Mouse (Mus musculus) limb, embryonic 13.5 days (tissue): ENCODE results near the gene Fbxo30. TPM values are rescaled to one million over a fixed set of nuclear protein-coding genes. Genes with fewer than 3 reads are reported as not detected.
"Not testable (repeated sequence)": the region's sequence is repeated elsewhere in the genome, so short reads cannot be mapped to it uniquely, and the experiment has no call there.

Source experiments
- ATAC-seq: fragments of 200-750 bp; cut with Nextera tagmentation; 2 replicates; pipeline ENCODE4 v1.8.0; 2017; ENCODE audit warnings: low read depth, moderate number of reproducible peaks, moderate TSS enrichment; ENCODE audit not compliant: low FRiP score
- H3K27ac ChIP-seq: fragments of 300-500 bp; sonication (generic); 2 replicates; pipeline ENCODE4 v1.5.1; 2015; ENCODE audit warnings: inconsistent platforms, mild to moderate bottlenecking, moderate library complexity
- H3K27me3 ChIP-seq: fragments of 300-500 bp; sonication (generic); 2 replicates; pipeline ENCODE4 v1.6.1; 2015; ENCODE audit warnings: mild to moderate bottlenecking, inconsistent platforms
- H3K36me3 ChIP-seq: fragments of 300-500 bp; sonication (generic); 2 replicates; pipeline ENCODE4 v1.6.1; 2015; ENCODE audit warnings: inconsistent platforms, mild to moderate bottlenecking, moderate library complexity
- H3K4me1 ChIP-seq: fragments of 300-500 bp; sonication (generic); 2 replicates; pipeline ENCODE4 v1.6.1; 2015; ENCODE audit warnings: inconsistent platforms
- H3K4me2 ChIP-seq: fragments of 300-500 bp; sonication (generic); replicated peaks from 2 replicates; pipeline ENCODE4 v1.6.1; 2015; ENCODE audit warnings: inconsistent platforms, mild to moderate bottlenecking, moderate library complexity
- H3K4me3 ChIP-seq: fragments of 300-500 bp; sonication (generic); 2 replicates; pipeline ENCODE4 v1.5.1; 2015; ENCODE audit warnings: moderate library complexity, mild to moderate bottlenecking, inconsistent platforms
- H3K9ac ChIP-seq: fragments of 300-500 bp; sonication (generic); 2 replicates; pipeline ENCODE4 v1.6.1; 2015; ENCODE audit warnings: mild to moderate bottlenecking, inconsistent platforms
- H3K9me3 ChIP-seq: fragments of 300-500 bp; sonication (generic); 2 replicates; pipeline ENCODE4 v1.6.1; 2016; ENCODE audit warnings: inconsistent platforms
- WGBS: fragments of 180-500 bp; shearing (Covaris S2); methylation state at CpG from one replicate; pipeline ENCODE4 v1.1.7; 2015; 5-methylcytosine and 5-hydroxymethylcytosine counted together
- polyA plus RNA-seq: library from polyadenylated mRNA; unstranded; fragments of >200 nt; fragmentation: Nextera tagmentation; extraction: Ambion mirVana; gene quantifications from 2 replicates; pipeline ENCODE4 v1.2.1, GENCODE M21; 2015

Fbxo30 gene
- polyA plus RNA-seq, 1 experiment from 2014 or later, result 45.1 TPM

DNA sequence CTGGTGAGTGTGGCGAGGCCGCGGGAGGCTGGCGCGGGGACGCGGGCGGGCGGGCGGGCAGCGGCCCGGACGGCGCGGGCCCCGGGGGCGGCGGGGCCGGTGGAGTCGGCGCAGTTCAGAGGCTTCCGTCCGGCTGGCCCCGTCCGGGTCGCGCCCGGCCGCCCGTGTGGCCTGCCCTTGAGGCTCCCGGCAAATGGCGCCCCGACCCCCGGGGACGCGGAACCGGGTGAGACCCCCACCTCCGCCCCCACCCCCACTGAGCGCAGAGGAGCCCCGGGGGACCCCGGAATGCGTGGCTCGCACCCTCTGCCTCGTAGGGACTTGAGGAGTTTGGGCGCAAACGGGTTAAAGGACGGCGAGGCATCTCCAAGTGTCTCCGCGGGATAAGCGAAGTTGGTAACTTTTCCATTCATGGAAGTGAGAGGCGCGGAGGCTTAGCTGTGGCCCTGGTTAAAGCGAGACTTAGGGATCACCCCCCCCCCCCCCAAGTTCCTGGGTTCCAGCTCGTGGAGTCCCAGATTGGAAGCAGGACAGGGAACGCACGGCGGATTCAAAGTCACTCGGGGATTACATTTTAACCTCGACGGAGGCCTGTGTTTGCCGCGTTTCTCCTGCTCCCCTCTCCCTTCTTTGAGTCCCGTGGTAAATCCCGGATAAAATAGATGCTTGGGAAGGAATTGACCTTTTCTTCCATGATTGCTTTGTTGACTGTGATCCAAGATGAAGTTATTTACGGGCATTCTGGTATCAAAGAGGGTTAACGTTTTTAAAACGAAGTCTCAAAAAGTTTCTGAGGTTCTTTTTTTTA, 572 bp downstream of the Fbxo30 start:
- ATAC-seq, result peak; percentile 60
- H3K36me3 ChIP-seq, result 0 out of 2 replicates have a peak, but pooled peaks cover 3% of the 10 kb centered on the region
- H3K9me3 ChIP-seq, result no peaks in the 10 kb centered on the region
- H3K4me1 ChIP-seq, result peaks cover 13% of the 10 kb centered on the region
- peak overlapping the region; percentile 97 for H3K9ac ChIP-seq
- H3K4me3 ChIP-seq, result peak overlapping the region; percentile 94
- peak overlapping the region; percentile 97 for H3K27ac ChIP-seq
- no peaks in the 10 kb centered on the region for H3K27me3 ChIP-seq
- WGBS, result 0% methylated on average over 37 of the region's 68 CpGs
- H3K4me2 ChIP-seq, result peak overlapping the region; percentile 85

GRCm38 (mm10) chr10:11282306-11282631, 1.1 kb downstream of the Fbxo30 start:
- Histone ChIP-seq H3K36me3 (0 out of 2 replicates have a peak, but pooled peaks cover 3% of the 10 kb centered on the region), H3K4me1 (peaks cover 13% of the 10 kb centered on the region), H3K27me3 (no peaks in the 10 kb centered on the region), H3K27ac (peak overlapping the region; percentile 97; the same call in 1 of the 2 replicates), H3K9ac (peak overlapping the region; percentile 97), H3K4me3 (peak overlapping the region; percentile 94), H3K4me2 (peak overlapping the region; percentile 85), H3K9me3 (no peaks in the 10 kb centered on the region)
- WGBS, result 1% methylated on average over 4 of the region's 4 CpGs
- ATAC-seq, result no peak

- Histone ChIP-seq H3K27me3 (no peaks in the 10 kb centered on the region), H3K4me3 (no peak overlapping the region), H3K9me3 (no peaks in the 10 kb centered on the region), H3K4me2 (no peak overlapping the region), H3K27ac (no peak overlapping the region), H3K4me1 (peaks cover 3% of the 10 kb centered on the region), H3K36me3 (peaks cover 24% of the 10 kb centered on the region), H3K9ac (no peak overlapping the region)
- ATAC-seq, result no peak
- 92% methylated on average over 6 of the region's 6 CpGs for WGBS
Observed at GRCm38 (mm10) chr10:11298418-11298817, 17.3 kb downstream of the Fbxo30 start.

DNA sequence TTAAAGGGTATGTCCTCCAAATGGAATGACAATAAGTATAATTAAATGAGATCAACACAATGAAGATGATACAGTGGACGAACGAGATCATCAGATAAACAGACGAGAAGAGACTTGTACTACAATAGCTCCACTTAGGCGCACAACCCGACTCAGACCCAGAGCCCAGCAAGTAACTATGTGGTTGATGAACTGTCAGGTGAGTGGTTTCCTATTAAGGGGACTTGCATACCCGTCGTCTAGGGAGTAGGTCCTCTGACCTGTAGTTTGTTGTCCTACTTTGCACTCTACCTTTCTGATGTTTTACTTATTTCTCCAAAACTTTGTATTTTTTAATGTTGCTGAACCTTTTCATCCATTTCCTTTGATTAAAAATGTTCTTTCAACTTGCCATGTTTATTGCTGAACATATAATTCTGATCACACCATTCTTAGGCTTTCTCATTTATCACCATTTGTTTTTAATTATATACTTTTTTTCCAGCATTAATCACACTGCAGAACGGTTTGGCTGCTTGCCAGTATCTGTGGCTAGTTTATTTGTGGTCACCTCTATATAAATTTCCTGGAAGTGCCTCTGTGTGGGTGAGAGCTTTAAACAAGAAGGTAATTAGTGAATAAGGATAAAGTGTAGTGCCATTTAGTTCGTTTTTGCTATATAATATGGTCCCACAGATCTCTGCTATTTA, 24.4 kb downstream of the Fbxo30 start:
- Histone ChIP-seq H3K27ac (no peak overlapping the region), H3K9me3 (no peaks in the 10 kb centered on the region), H3K4me2 (no peak overlapping the region), H3K4me1 (peaks cover 5% of the 10 kb centered on the region; the same call in 1 of the 2 replicates), H3K9ac (no peak overlapping the region), H3K27me3 (no peaks in the 10 kb centered on the region), H3K36me3 (no peaks in the 10 kb centered on the region; the same call in 1 of the 2 replicates), H3K4me3 (no peak overlapping the region)
- ATAC-seq, result no peak
- 31% methylated on average over 9 of the region's 9 CpGs for WGBS

DNA sequence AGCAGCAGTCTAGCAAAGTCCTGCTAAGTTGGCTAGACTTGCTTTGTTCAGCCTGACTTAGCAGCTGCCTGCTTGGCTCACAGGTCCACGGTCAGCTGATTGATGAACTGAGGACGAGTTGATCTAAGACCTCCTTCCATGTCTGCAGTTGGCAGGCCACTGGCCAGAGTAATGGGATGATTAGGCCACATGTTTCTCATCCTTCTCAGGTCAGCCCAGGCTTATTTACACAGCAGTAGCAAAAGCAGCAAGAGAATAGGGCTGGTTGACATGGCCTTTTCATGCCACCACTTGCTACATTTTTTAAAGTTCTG, 24.9 kb downstream of the Fbxo30 start:
- Histone ChIP-seq H3K27me3 (no peaks in the 10 kb centered on the region), H3K4me3 (no peak overlapping the region), H3K4me1 (peaks cover 5% of the 10 kb centered on the region; the same call in 1 of the 2 replicates), H3K27ac (peak overlapping the region; percentile 22; the same call in 1 of the 2 replicates), H3K9ac (no peak overlapping the region), H3K9me3 (no peaks in the 10 kb centered on the region), H3K36me3 (no peaks in the 10 kb centered on the region), H3K4me2 (no peak overlapping the region)
- 14% methylated on average over 2 of the region's 2 CpGs for WGBS
- peak; percentile 37; the same call in 1 of the 2 replicates for ATAC-seq

DNA sequence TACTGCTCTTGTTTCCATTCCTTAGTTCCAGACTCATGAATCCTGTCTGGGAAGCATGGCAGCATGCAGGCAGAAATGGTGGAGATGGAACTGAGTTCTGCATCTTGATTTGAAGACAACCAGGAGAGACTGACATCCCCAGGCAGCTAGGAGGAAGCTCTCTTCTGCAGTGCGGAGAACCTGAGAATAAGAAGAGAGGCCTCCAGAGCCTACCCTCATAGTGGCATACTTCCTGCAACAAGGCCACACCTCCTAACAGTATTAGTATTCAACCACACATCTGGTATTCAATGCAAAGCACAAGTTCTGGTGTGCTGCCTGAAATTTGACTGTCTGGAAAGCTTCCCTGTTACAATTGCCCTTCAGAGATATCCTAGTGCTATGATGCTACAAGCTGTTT, 28.7 kb downstream of the Fbxo30 start:
- no peaks in the 10 kb centered on the region for H3K27me3 ChIP-seq
- 88% methylated on average over 1 of the region's 1 CpGs for WGBS
- peaks cover 5% of the 10 kb centered on the region; the same call in 1 of the 2 replicates for H3K4me1 ChIP-seq
- no peak overlapping the region for H3K4me2 ChIP-seq
- no peak overlapping the region for H3K9ac ChIP-seq
- no peaks in the 10 kb centered on the region for H3K36me3 ChIP-seq
- ATAC-seq, result no peak
- H3K4me3 ChIP-seq, result no peak overlapping the region
- H3K9me3 ChIP-seq, result no peaks in the 10 kb centered on the region
- H3K27ac ChIP-seq, result no peak overlapping the region

DNA sequence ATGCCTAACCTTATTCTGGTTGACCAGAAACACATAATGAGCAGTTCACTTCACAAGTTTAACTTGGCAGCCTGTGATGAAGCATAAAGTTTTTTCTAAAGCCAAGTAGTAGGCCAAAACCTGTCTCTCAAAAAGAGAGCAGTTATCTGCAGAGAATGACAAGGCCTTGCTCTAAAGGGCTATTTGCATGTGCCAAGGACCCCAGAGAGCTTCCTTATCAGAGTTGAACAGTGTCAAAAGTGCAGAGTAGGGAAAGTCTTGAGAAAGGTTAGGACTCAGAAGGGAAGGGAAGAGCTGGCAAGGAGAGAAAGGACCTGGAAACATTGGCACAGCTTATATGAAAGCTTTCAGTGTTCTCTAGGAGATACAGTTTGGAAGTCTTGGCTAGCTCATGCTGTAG, 29.4 kb downstream of the Fbxo30 start:
- H3K4me1 ChIP-seq, result peaks cover 5% of the 10 kb centered on the region; the same call in 1 of the 2 replicates
- H3K4me2 ChIP-seq, result no peak overlapping the region
- no peak for ATAC-seq
- no peak overlapping the region for H3K9ac ChIP-seq
- no peaks in the 10 kb centered on the region for H3K9me3 ChIP-seq
- no peaks in the 10 kb centered on the region for H3K36me3 ChIP-seq
- H3K27ac ChIP-seq, result no peak overlapping the region; the same call in 1 of the 2 replicates
- H3K4me3 ChIP-seq, result no peak overlapping the region
- H3K27me3 ChIP-seq, result no peaks in the 10 kb centered on the region

DNA sequence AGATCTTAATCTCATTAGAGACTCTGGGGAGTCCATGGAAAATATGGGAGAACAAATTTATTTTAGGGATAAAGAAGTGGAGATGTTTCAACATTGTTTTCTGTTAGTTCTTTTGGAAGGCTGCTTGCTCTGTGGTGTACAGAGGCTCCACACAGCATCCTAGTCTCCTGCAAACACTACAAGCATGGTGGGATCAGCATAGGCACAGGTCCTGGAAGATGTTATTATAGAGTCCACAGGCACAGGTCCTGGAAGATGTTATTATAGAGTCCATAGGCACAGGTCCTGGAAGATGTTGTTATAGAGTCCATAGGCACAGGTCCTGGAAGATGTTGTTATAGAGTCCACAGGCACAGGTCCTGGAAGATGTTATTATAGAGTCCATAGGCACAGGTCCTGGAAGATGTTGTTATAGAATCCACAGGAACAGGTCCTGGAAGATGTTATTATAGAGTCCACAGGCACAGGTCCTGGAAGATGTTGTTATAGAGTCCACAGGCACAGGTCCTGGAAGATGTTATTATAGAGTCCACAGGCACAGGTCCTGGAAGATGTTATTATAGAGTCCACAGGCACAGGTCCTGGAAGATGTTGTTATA, 36.8 kb downstream of the Fbxo30 start:
- H3K36me3 ChIP-seq, ATAC-seq, H3K4me3 ChIP-seq, H3K27ac ChIP-seq, H3K4me1 ChIP-seq, H3K9me3 ChIP-seq, H3K9ac ChIP-seq, H3K4me2 ChIP-seq, H3K27me3 ChIP-seq: not testable (repeated sequence)

DNA sequence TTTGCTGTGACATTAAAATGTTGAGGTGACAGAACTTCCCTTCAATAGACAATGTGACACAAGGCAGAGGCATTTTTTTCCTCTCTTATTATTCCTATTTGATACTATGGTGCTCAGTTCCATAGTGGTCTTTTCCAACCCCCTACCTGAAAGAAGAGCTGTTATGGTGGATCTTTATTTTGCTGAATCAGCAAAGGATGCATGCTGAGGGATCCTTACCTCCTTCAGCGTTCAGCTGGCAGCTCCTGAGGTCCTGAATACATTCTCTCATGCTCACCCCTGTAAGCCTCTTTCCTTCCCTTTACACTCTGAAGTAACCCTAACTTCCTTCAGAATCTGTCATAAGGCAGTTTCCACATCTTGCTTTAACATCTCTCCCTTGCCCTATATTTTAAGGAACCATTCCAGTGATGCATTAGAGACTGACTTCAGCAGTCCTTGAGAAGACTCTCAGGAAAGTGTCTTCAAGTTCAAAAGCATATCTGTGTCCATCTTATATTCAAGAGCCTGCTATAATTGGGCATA, 38.4 kb downstream of the Fbxo30 start:
- Histone ChIP-seq H3K9me3 (no peaks in the 10 kb centered on the region), H3K4me2 (no peak overlapping the region), H3K27me3 (no peaks in the 10 kb centered on the region), H3K9ac (no peak overlapping the region), H3K4me3 (no peak overlapping the region), H3K36me3 (no peaks in the 10 kb centered on the region), H3K27ac (no peak overlapping the region), H3K4me1 (no peaks in the 10 kb centered on the region)
- WGBS, result 69% methylated on average over 1 of the region's 1 CpGs
- ATAC-seq, result no peak

GRCm38 (mm10) chr10:11322316-11322715, 41.2 kb downstream of the Fbxo30 start:
- ATAC-seq, result no peak
- no peak overlapping the region for H3K9ac ChIP-seq
- H3K9me3 ChIP-seq, result no peaks in the 10 kb centered on the region
- no peak overlapping the region for H3K27ac ChIP-seq
- 69% methylated on average over 7 of the region's 7 CpGs for WGBS
- no peak overlapping the region for H3K4me2 ChIP-seq
- H3K4me3 ChIP-seq, result no peak overlapping the region
- no peaks in the 10 kb centered on the region for H3K27me3 ChIP-seq
- H3K4me1 ChIP-seq, result no peaks in the 10 kb centered on the region
- H3K36me3 ChIP-seq, result no peaks in the 10 kb centered on the region

DNA sequence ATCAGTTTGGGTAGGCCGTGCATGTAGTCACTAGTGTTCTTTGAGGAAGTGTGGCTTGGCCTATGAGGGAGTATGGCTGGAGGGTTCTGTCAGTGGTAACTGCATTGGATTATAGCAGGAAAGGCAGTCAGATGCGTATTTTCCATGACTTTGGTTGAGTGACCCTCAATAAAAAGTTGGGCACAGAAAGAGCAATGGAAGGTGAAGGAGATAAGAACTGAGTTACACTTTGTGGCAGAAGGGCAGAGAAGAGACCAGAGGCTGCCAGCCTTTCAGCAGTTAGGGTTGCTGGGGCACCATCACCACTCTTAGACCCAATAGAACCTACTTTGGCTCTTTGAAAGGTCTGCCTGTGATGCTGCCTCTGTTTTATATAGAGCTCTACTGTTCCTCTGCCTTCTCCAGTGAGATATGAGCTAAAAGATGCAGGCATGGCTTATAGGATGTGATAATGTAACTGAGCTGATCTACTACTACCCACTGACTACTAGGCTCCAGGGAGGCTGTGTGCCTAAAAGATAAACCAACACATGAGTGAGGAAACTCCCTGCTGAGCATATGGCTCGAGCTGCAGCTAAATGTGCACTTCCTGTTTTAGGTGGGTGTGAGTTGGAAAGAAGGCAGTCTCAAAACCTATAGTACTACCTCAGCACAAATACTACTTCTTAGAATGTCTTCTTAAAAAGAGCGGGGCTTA, 42.2 kb downstream of the Fbxo30 start:
- Histone ChIP-seq H3K9me3 (no peaks in the 10 kb centered on the region), H3K4me3 (no peak overlapping the region), H3K4me1 (no peaks in the 10 kb centered on the region), H3K9ac (no peak overlapping the region), H3K4me2 (no peak overlapping the region), H3K27ac (no peak overlapping the region), H3K27me3 (no peaks in the 10 kb centered on the region), H3K36me3 (no peaks in the 10 kb centered on the region)
- WGBS, result 74% methylated on average over 4 of the region's 4 CpGs
- no peak for ATAC-seq

GRCm38 (mm10) chr10:11326526-11326925, 45.4 kb downstream of the Fbxo30 start:
- 92% methylated on average over 3 of the region's 3 CpGs for WGBS
- no peaks in the 10 kb centered on the region for H3K27me3 ChIP-seq
- H3K4me3 ChIP-seq, result no peak overlapping the region
- no peak overlapping the region for H3K4me2 ChIP-seq
- ATAC-seq, result no peak
- H3K9ac ChIP-seq, result no peak overlapping the region
- H3K27ac ChIP-seq, result no peak overlapping the region
- no peaks in the 10 kb centered on the region for H3K9me3 ChIP-seq
- H3K4me1 ChIP-seq, result no peaks in the 10 kb centered on the region
- no peaks in the 10 kb centered on the region for H3K36me3 ChIP-seq
